Mouse (Mus musculus): ENCODE measurements around the gene Bcl6b.

The Bcl6b gene

DNA sequence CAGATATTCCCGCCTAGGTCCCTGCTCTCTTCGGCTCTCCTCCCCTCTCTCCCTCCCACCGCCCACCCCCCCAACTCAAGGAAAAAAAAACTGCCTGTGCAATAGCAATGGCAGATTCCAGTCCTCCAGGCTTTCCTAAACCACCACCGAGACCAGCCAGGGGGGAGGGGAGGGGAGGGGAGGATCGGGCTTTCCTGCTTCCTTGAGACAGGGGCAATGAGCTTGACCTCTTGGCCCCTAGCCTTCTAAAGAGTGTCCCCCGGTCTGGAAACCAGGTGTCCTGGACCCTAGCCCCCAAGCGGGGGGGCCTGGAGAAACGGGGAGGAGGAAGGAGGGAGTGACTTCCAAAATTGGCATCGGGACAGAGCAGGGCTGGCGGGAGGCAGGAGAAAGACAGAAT, 2.9 kb upstream of the Bcl6b start:
- peak; percentile 62 for DNase-seq

DNA sequence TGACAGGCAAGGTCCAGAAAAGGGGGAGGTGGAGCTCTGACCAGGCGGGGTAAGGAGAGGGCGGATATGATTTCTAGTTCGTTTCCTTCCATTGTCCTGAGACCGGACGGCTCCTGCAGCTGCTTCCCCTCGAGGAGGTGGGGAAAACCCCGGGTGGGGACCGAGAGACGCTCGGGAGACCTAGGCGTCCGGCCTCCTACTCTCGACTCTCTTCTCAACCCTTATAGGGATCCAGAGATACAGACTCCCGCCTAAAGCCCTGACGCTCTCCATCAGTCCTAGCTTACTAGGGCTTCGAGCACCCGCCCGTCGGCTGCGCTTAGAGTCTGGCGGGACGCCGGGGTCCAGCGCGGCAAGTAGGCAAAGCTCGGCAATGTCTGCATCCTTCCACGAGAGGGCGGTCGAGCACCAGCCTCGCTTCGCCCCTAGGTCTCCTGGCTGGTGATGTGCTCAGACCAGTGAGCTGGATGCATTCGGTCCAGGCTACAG, 685 bp upstream of the Bcl6b start:
- peak; percentile 63 for DNase-seq

DNA sequence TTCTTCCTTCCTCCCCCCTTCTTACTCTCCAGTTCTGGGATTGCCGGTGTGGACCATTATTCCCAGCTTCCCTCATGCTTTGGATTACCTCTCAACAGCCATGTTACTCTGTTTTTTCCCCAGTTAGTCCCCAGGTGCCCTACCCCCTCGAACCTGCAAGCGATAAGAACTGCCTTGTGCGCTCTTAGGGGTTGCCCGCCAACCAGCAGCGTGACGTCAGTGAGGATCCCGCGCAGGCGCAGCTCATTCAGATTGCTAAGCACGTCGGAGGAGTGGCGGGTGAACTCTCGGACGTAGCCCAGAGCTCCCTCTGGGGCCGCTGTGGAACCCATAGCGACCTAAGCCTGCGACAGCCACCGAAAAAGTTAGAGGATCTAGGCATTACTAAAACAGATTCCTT, 770 bp downstream of the Bcl6b start:
- DNase-seq: peak; percentile 79

DNA sequence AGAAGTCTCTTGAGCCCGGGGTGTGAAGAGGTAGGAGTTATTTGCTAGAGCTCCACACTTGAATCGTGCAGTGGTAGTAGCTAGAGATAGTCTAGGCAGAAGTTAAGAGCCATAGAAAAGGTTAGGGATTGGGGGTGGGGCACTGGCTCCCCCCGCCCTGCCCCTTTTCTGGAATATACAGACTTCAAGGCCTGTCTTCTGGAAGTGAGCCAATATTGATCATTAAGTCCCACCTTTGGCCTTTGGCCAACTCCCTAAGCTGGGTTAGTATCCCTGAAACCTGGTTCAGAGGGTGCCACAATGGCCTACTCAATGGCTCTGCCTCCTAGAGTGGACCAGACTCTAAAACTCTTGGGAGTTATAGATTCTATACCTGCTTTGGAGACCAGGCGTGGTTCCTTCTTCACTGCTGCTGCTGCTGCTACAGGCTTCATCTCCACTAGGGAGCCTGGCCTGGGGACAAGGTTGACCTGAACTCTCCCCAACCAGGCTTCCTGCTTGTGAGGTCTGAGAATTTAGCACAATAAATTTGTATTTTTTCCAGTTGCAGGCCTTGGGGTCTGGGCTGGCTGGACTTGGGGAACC, 1.8 kb downstream of the Bcl6b start:
- no peak for DNase-seq

DNA sequence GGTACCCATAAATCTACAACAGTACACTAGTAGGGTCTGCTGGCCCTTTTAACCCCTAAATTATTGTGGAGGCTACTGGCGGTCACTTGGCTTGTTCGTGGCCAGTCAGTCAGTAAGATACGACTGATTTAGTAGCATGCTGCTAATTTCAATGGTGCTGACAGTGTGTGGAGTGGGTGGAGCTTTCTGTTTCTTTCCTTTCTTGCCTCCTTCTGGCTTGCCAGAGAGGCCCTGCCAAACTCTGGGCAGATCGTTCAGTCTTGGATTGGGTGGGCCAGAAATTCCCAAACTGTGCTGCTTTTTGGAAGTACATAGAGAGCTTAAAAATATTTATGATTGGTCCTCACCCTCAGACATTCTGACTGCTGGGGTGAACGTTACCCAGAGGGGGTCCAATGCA, 2.5 kb downstream of the Bcl6b start:
- no peak for DNase-seq

DNA sequence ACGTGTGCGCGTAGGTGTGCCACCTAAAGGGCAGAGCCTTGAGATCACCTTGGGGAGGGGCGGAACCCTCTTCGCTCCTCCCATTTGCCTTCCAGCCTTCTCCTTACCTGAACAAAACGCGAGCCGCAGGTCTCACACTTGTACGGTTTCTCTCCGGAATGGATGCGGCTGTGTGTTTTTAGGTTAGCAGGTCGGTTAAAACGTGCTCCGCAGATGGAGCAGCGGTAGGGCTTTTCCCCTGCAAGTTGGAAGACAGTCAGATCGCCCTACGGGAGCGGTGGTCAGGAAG, 3.1 kb downstream of the Bcl6b start:
- DNase-seq: no peak

DNA sequence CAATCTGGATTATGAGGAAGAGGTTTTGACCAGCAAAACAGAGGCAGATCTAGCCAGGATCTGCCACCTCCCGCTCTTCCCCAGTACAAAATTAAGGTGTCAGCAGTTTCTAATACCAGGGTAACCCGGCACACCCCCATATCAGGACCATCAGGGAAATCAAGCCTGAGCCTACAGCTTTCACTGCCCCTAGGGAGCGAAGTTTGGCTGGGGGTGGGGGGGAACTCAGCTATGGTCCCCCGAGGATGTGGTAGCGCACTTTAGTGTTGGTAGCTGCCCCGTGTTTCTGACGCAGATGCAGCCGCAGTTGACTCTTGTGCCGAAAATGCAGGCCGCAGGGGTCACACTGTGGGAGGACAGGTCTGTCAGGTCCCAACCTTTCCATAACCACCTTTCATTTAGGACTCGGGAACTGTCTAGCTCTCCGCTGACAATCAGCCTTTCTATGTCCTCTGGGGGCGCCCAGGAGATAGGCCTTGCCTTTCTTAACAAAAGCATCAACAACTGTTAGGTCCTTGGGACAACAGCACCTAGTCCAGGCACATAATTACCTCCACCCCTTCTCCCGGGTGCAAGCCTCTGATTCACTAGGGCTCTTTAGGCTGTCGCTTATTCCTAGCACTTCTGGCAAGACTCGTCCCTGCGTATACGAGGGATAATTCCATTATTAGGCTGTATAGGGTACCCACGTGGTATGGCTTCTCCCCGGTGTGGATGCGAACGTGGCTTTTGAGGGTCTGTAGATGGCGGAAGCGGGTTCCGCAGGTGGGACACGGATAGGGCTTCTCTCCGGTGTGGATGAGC, 3.6 kb downstream of the Bcl6b start:
- no peak for DNase-seq

DNA sequence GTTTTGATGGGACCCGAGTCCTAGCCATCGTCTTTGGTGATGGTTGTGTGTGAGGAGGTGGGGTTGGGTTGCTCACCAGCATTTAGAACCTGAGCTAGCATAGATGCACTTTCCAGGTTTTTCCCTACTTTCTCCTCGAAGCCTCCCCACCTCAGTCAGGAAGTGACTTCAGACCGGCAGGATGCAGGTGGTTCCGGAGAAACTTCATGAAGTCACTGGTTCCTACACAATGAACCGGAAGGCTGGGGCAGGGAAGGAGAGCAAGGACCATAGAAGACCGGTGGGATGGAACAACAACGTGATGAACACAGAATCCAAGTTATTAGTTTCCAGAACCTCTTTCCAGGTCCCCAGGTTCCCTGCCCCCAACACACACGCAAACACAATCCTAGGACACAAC, 5.9 kb downstream of the Bcl6b start:
- no peak for DNase-seq

DNA sequence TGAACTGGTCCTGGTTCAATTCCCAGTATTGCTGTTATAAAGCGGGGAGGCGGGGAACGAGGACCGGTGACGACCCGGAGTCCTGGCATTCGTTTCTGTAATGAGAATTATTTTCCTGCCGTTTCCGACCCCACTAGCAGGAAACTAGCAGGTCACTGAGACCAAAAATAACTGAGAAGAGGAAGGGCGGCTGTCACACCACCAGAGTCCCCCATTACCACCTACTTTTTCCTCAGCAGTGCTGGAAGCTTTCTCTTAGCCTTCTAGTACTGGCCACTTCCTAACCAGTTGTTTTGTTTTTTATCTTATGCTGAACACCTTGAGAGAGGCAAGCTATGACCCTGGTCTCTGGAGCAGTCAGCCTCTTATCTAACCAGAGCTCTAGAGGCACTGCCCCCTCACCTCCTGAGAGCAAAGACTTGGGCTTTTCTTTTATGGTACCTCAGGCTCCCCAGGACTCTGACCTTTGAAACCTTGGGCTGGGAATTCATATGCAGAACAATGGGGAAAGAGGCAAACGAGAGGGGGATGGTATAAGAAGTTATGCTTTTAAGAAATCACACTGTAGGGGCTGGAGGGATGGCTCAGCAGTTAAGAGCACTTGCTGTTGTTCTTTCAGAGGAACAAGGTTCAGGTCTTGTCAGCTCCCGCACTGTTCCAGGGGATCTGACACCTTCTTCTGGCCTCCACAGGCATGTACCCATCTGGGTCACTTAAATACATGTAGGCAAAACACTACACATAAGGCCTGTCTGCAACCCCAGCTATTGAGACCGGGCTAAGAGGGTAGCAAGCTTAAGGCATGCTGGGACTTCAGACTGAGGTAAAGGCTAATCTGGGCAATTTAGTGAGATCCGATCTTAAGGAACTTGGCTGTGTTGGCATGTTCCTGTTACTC, 7.7 kb downstream of the Bcl6b start:
- no peak for DNase-seq

DNA sequence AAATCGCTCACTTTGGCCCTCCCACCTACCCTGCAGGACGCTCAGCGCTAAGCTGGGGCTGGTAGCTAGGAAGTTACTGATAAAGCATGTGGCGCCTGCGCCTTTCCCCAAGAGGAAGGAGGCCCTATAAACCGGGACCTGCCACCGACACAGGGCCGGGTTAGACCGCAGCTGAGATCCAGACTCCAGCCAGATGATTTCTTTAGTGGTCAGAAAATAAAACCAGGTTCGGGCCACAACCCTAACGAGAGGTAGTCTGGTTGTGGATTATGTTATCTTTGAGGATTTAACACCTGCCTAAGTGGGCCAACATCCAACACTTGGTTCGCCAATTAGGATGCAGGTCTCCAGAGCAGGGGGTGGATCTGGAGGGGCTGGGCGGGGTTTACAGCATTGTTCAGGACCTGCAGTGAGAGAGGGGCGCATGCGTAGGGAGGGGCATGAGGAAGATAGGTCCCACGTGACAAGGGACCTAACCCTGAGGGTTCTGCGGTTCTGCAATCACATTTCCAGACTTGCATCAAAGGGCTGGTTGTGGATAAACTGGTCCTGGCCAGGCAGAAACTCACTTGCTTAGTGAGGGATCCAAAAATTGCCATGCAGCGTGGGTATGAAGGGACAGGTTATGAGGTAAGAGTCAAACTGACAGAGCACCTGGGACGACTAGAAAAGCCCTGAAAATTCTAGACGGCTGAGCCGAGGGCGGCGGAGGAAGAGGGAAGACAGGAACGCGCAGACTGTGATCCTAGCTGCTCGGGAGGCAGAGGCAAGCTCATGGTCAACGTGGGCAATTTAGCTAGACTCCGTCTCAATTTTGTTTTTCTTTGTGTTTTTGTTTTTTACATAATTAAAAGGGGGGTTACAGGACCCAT, 8.6 kb downstream of the Bcl6b start, which contains the start of gene Slc16a13:
TSS of gene Slc16a13 (minus strand) at position 334 of the 872 bp plus-strand sequence.
- peak; percentile 92 for DNase-seq

DNA sequence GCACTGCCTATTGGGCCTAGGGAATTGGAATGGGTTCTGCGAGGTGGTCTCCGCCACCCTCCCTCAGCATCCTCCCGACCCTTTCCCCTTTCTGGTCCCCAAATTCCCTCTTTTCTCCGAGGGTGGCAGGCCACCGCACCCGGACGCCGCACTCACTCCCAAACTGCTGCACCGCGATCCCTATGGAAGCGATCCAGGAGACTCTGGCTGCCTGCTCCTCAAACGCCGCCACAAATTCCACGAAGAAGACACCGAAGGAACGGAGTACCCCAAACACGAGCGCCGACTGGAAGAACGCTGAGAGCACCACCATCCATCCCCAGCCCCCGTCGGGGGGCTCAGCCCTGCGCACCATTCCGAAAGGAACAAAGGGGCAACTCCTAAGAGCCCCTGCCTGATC, 9.3 kb downstream of the Bcl6b start:
- DNase-seq: no peak

DNA sequence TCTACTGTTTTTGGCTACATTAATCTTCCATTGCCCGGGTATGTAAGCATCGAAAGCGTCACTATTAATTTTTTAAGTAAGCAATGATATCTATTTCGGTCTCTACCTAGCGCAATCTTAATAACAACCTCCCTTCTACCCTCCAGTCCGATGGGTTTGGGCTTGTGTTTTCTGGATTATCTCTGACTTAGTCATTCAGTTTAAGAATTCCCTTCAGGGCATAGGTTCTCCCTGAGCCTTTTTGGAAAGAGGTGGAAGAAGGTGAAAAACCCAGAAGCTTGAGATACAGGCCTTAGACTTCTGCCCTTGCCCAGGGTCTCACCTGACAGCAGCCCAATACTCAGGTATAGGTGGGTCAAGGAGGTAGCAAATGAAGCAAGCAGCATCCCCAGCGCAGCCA, 9.7 kb downstream of the Bcl6b start:
- no peak for DNase-seq

DNA sequence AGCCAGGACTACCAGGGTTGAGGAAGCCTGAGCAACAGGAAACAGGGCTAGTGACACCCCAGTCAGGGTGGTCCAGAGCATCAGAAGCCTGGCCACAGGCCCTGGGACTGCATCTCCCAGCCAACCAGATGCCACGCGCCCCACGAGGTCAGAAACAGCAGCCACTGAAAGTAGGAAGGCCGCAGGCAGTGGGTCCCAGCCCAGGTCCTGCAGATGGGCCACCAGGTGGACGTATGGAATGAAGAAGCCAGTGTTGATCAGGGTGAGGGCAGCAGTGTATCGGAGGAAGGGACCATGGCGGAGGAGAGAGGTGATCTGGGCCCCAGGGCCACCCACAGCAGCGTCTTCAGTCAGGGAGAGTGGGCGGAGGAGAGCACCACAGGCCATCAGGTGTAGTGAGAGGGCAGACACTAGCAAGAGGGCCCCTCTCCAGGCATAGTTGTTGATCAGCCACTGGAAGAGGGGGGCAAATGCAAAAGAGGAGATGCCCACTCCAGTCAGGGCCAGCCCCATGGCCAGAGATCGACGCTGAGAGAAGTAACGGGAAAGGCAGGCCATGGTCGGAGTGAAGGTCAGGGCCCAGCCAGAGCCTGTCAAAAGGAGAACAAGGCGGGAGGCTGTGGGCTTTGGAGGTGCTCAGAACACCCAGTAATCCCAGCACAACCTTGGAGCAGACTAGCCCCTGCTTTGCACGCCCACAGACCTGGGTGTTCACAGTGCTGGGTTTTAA, 10.7 kb downstream of the Bcl6b start:
- no peak for DNase-seq

DNA sequence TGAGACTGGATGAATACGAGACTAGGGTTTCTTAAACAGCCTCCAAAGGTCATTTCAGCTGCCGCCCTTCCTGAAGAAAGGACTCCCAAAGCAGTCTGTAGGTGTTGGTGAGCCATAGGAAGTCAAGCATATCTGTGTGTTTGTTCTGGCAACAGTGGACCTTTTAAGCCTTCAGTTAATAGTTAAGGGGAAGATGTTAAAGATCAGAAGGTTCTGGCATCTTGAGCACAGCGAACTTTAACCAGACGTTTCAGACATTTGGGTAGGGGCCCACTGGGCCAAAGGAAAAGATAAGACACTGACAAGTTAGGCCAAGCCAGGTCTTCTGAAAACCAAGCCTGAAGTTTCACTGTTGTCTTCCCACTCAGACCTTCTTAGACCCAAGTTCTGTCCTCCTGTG, 11.6 kb downstream of the Bcl6b start:
- no peak for DNase-seq

DNA sequence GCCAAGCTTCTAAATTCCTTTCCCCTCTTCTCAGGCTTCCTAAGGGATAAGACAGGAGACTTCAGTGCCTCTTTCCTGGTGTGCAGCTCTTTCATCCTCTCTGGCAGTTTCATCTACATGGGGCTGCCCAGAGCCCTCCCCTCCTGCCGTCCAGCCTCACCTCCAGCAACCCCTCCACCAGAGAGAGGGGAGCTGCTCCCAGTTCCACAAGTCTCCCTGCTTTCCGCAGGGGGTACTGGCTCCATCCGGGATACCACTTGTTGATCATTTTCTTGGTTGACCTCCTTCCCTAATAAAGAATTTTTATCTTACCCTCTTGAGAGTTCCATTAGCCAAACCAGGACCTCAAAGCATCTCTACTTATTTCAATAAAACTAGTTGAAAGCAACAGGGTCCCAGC, 13.5 kb downstream of the Bcl6b start:
- no peak for DNase-seq

DNA sequence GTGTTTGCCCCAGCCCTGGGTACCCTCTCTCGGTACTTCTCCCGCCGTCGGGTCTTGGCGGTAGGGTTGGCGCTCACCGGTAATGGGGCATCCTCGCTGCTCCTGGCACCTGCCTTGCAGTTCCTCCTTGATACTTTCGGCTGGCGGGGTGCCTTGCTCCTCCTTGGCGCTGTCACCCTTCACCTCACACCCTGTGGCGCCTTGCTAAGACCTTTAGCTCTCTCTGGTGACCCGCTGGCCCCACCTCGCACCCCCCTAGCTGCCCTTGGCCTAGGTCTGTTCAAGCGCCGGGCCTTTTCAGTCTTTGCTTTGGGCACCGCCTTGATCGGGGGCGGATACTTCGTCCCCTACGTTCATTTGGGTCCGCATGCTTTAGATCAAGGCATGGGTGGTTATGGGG, 14.3 kb downstream of the Bcl6b start:
- no peak for DNase-seq

DNA sequence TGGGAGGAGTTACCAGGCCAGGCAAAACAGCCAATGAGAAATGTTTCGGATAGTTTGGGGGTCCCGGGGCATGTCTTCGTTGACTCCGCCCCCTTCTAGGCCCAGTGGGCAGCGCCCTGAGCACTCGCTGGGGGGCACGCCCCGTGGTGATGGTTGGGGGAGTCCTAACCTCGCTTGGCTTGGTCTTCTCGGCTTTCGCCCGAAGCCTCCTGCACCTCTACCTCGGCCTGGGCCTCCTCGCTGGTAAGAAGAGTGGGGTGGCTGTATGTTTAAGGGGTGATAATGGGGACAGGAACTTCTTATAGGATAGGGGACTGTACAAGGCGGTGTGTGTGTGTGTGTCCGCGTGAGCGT, 14.8 kb downstream of the Bcl6b start:
- DNase-seq: no peak

DNA sequence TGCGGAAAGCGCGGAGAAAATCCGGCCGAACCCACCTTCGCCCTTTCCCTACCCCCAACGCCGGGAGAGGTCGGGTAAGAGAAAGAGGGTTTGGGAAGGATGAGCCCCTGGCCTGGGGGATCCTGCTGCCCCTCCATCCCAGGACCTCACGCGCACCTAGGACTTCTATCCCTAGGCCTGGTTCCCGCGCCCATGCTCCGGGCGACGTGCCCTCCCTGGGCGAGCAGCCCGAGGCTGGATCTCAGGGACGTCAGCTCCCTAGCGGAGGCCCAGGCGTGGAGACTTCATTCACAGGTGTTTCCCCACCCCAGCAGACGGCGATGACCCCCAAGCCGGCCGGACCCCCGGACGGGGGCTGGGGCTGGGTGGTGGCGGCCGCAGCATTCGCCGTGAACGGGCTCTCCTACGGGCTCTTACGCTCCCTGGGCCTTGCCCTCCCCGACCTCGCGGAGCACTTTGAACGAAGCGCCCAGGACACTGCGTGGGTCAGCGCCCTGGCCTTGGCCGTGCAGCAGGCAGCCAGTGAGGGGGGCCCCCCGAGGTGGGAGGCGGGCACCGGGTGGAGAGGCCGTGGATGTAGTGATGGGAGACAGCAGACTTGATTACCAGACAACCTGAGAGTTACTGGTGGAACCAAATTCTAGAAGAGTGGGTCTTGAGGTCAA, 15.3 kb downstream of the Bcl6b start:
- DNase-seq: peak; percentile 58

DNA sequence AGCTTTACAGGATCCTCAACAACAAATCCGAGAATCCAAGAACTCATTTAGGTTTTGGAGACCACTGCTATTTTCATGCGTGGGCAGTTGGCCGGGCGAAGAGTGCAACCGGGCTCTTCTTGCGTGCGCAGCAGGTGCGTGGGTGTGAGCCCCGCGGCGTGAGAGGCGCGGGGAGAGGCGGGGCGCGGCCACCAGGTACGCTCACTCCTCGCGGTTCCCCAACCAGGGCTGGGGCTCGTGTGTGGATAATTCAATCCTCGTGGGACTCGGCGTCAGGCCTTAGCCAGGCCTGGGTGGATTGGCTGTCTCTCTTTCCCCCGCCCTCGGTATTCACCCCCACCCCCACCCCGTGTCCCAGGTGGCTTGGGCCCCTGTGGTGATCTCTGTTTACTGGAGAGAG, 15.9 kb downstream of the Bcl6b start:
- peak; percentile 62 for DNase-seq

DNA sequence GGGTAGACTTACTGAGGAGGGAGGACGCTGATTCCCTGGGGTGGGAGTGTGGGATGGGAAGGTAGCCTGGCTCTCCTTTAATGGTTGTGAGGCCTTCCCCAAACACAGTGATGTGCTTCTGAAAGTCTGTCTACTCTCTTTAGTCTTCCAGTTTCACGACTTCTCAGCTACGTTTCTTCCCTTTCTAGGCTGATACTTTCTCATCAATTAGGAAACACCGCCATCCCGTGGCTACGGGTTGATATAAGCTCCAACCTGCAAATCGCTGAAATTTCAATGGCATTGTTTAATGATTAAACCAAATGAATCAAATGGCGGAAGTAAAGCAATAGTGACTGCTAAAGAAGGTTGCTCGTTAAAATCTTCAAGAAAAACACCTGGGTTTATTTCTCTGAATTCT, 16.7 kb downstream of the Bcl6b start:
- DNase-seq: no peak

DNA sequence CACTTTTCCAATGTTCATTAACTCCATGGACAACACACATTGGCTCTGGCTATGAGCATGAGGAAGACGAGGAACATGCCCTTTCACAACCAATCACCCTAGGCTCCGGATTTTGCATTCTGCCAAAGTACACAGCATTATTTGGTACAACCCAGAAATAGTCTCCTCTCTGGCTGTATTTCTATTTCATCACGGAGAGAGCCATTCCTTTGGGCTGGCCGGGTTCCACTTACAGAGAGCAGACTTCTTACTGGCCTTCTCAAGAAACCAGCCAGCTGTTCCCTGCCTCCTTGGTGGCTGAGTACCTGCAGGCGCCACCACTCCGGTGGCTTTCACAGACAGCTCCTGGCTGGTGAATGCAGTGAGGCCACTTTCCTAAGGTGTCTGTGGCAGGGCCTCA, 17.2 kb downstream of the Bcl6b start, which contains the start of gene Slc16a11:
TSS of gene Slc16a11 (plus strand) at position 330 of the 400 bp plus-strand sequence.
- no peak for DNase-seq

DNA sequence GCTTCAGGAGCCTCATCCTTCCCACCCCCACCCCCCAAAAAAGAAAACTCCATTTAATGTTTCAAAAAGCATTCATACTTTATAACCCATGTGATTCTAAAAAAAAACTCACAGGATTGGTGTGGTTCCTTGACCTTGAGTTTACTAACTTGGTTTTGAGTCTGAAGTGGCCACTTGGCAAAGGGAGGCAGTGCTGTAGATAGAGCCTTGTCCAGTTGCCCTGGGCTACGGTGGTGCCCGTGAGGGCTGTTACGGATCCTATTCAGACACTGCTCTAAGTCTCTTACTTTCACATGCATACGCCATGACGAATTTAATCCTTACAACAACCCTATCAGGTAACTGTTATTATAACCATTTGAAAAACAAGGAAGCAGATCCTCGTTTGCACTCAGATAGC, 17.6 kb downstream of the Bcl6b start:
- no peak for DNase-seq
